Mouse (Mus musculus) effector memory CD4-positive, alpha-beta T cell, adult 5 months (primary cell): ENCODE data around the gene Clec10a. TPM values are rescaled to one million over a fixed set of nuclear protein-coding genes. Genes with fewer than 3 reads are reported as not detected.

Source experiments
- polyA plus RNA-seq: library from polyadenylated mRNA; unstranded; fragments of 100-300 nt; shearing (Covaris generic); gene quantifications from one replicate; pipeline ENCODE4 v1.2.1, GENCODE M21; 2017

The Clec10a gene
- polyA plus RNA-seq, result not detected

GRCm38 (mm10) chr11:70155897-70156296 is at the start of gene Clec10a:
Gene Clec10a, plus strand, starts transcription at chr11:70156197.

DNA sequence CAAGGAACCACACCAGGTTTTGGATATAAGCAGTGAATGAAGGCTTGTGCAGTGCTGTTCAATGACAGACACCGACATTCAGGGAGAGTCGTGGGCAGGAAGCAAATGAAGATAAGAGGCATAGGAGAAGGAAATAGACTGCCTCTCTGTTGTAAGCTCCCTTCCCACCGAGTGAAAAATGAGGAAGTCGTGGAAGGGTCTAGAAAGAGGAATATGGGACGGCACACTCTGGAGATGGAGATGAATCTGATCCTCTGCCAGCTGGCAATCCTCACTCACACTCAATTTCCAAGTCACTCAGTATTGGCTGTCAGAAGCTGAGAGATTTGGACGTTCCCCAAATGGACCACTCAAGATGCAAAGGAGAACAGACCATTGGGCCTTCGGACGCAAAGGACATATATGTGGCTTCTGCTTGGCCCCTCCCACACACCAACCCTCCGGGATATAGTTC is 26.0 kb upstream of the Clec10a start, which contains the start of gene Mgl2:
TSS of gene Mgl2 (plus strand) at position 404 of the 454 bp plus-strand sequence.

DNA sequence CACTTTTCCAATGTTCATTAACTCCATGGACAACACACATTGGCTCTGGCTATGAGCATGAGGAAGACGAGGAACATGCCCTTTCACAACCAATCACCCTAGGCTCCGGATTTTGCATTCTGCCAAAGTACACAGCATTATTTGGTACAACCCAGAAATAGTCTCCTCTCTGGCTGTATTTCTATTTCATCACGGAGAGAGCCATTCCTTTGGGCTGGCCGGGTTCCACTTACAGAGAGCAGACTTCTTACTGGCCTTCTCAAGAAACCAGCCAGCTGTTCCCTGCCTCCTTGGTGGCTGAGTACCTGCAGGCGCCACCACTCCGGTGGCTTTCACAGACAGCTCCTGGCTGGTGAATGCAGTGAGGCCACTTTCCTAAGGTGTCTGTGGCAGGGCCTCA is 56.4 kb downstream of the Clec10a start, which contains the start of gene Slc16a11:
TSS of gene Slc16a11 (plus strand) at position 330 of the 400 bp plus-strand sequence.

Other genes with a start within 250 kb of the Clec10a start
- 200 TPM for gene Gps2, start 242.3 kb upstream of the Clec10a start, polyA plus RNA-seq
- 977 TPM for gene Eif5a, start 234.2 kb upstream of the Clec10a start, polyA plus RNA-seq
- not detected for gene Ybx2, start 220.4 kb upstream of the Clec10a start, polyA plus RNA-seq
- not detected for gene Slc2a4, start 208.0 kb upstream of the Clec10a start, polyA plus RNA-seq
- gene Cldn7, start 191.4 kb upstream of the Clec10a start, polyA plus RNA-seq, result not detected
- gene Ctdnep1, start 175.0 kb upstream of the Clec10a start, polyA plus RNA-seq, result 41.4 TPM
- gene Elp5, start 173.7 kb upstream of the Clec10a start, polyA plus RNA-seq, result 50.5 TPM
- gene Gabarap, start 165.1 kb upstream of the Clec10a start, polyA plus RNA-seq, result 366 TPM
- gene Phf23, start 160.4 kb upstream of the Clec10a start, polyA plus RNA-seq, result 52.0 TPM
- 20.9 TPM for gene Dvl2, start 155.6 kb upstream of the Clec10a start, polyA plus RNA-seq
- gene Acadvl, start 140.8 kb upstream of the Clec10a start, polyA plus RNA-seq, result 83.6 TPM
- gene Dlg4, start 139.3 kb upstream of the Clec10a start, polyA plus RNA-seq, result 4.6 TPM
- gene Asgr1, start 102.1 kb upstream of the Clec10a start, polyA plus RNA-seq, result not detected
- gene Asgr2, start 63.6 kb upstream of the Clec10a start, polyA plus RNA-seq, result not detected
- gene Mgl2, start 25.9 kb upstream of the Clec10a start, polyA plus RNA-seq, result not detected
- gene Slc16a11, start 56.6 kb downstream of the Clec10a start, polyA plus RNA-seq, result 0.65 TPM
- 1.4 TPM for gene Slc16a13, start 64.9 kb downstream of the Clec10a start, polyA plus RNA-seq
- gene Bcl6b, start 73.6 kb downstream of the Clec10a start, polyA plus RNA-seq, result not detected
- gene 0610010K14Rik, start 81.7 kb downstream of the Clec10a start, polyA plus RNA-seq, result 86.5 TPM
- 2.4 TPM for gene Gm21988, start 83.6 kb downstream of the Clec10a start, polyA plus RNA-seq
- 237 TPM for gene Rnasek, start 83.6 kb downstream of the Clec10a start, polyA plus RNA-seq
- gene Alox12, start 99.2 kb downstream of the Clec10a start, polyA plus RNA-seq, result not detected
- gene Alox12e, start 166.4 kb downstream of the Clec10a start, polyA plus RNA-seq, result not detected
- gene Alox15, start 195.8 kb downstream of the Clec10a start, polyA plus RNA-seq, result not detected